Mouse (Mus musculus) heart, adult 2 months (tissue): ENCODE measurements around the gene Gm10837.

ENCODE experiments used
- CTCF ChIP-seq: fragments of 200-600 bp; IDR thresholded peaks from 2 replicates; pipeline ENCODE4 v1.8.1; 2022; ENCODE audit warnings: antibody characterized with exemption, mild to moderate bottlenecking, moderate library complexity
- POLR2A ChIP-seq: fragments of 200-500 bp; IDR thresholded peaks from 2 replicates; pipeline ENCODE4 v1.6.1; 2011; ENCODE audit warnings: mild to moderate bottlenecking, low read depth, low read length, control low read depth; ENCODE audit not compliant: insufficient read depth

- TF ChIP-seq POLR2A (no peak), CTCF (no peak)
Measured at GRCm38 (mm10) chr14:122478574-122479011, 11.8 kb upstream of the Gm10837 start.
